Mouse (Mus musculus): ENCODE measurements at regions not wholly inside any gene's neighbourhood (a gene's known extent, or its start where the extent isn't known, plus 50 kb on each side); places are given as distances from the start of the nearest gene placed in this dataset.

DNA sequence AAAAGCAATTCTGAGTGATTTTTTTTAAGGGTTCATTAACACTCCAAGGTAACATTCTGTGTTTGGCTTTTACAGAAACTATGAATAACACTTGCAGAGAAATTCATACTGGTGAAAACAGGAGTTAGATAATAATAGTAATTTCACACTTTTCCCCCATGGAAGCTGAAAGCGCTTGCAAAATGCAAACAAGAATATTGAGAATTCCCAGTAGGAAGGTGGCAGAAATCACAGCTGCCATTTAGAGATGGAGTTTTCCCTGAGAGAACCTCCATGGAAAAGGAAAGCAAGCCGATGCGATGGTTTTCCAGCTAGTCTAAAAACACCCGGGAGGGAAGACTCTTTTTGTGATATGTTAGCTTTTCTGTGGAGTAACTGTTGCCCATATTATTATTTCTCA, 174.1 kb upstream of the App start:
- ATAC-seq (ENCODE audit: low FRiP score) = no peak
- Histone ChIP-seq H3K4me3 (no peak overlapping the region), H3K9ac (no peak overlapping the region), H3K4me1 (no peaks in the 10 kb centered on the region), H3K27ac (no peak overlapping the region), H3K27me3 (no peaks in the 10 kb centered on the region), H3K9me3 (replicated peaks) (no peaks in the 10 kb centered on the region), H3K36me3 (no peaks in the 10 kb centered on the region), H3K4me2 (replicated peaks) (no peak overlapping the region)
- WGBS = 88% methylated on average over 4 of the region's 4 CpGs

GRCm38 (mm10) chr16:85336495-85337119, 163.0 kb upstream of the App start:
- 92% methylated on average over 4 of the region's 4 CpGs for WGBS

DNA sequence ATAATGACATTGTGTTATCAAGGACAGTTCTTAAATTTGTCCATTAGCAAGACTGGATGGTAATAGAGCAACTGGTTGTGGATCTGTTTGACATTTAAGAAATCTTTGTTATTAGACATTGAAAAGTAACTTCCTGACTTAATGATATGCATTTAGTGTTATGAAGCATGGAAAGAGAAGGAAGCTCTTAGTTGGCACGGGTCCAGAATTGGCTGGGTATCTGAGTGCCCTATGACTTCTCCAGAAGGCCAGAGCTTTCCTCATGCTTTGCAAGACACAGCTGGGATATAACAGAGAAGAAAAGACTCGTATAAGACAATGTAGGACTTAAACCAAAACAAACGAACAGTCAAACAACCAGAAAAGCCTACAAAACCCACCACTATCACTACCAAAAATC, 160.0 kb upstream of the App start:
- H3K27ac ChIP-seq = no peak overlapping the region
- no peak overlapping the region for H3K4me3 ChIP-seq
- H3K4me2 ChIP-seq (replicated peaks) = no peak overlapping the region
- WGBS = 76% methylated on average over 3 of the region's 3 CpGs
- H3K36me3 ChIP-seq = no peaks in the 10 kb centered on the region
- no peak for ATAC-seq (ENCODE audit: low FRiP score)
- H3K9me3 ChIP-seq (replicated peaks) = no peaks in the 10 kb centered on the region
- H3K27me3 ChIP-seq = no peaks in the 10 kb centered on the region
- H3K4me1 ChIP-seq = no peaks in the 10 kb centered on the region
- no peak overlapping the region for H3K9ac ChIP-seq

More at GRCm38 (mm10) chr16:85336495-85337119, 163.0 kb upstream of the App start:
- Histone ChIP-seq H3K4me2 (replicated peaks) (no peak overlapping the region), H3K9ac (no peak overlapping the region), H3K27ac (no peak overlapping the region), H3K4me3 (no peak overlapping the region), H3K9me3 (replicated peaks) (no peaks in the 10 kb centered on the region), H3K27me3 (no peaks in the 10 kb centered on the region), H3K36me3 (no peaks in the 10 kb centered on the region), H3K4me1 (no peaks in the 10 kb centered on the region)
- ATAC-seq (ENCODE audit: low FRiP score) = no peak

DNA sequence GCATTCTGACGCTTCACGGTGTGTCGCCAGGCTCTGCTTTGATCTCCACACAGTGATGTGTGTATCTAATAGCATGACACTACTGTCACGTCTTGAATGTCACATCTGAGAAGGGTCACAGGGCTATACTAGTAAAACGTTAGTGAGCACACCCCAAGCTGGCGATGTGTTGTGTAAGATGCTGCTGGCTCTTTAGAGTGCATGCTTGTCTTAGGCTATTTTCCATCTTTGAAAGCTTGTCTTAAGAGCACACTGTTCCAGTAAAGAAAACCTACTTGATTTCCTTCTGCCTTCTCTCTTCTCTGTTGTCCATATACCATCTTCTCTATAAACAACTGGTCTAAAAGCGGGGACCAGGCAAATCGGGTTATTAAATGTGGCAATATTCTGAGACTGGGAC, 138.5 kb upstream of the App start:
- no peak overlapping the region for H3K4me3 ChIP-seq
- peaks cover 12% of the 10 kb centered on the region for H3K4me1 ChIP-seq
- no peak overlapping the region for H3K4me2 ChIP-seq (replicated peaks)
- no peak overlapping the region for H3K27ac ChIP-seq
- no peak for ATAC-seq (ENCODE audit: low FRiP score)
- H3K27me3 ChIP-seq = no peaks in the 10 kb centered on the region
- WGBS = 72% methylated on average over 8 of the region's 8 CpGs
- H3K9me3 ChIP-seq (replicated peaks) = no peaks in the 10 kb centered on the region
- H3K9ac ChIP-seq = no peak overlapping the region
- H3K36me3 ChIP-seq = no peaks in the 10 kb centered on the region

- H3K4me1 ChIP-seq = peaks cover 12% of the 10 kb centered on the region
- no peaks in the 10 kb centered on the region for H3K36me3 ChIP-seq
- no peaks in the 10 kb centered on the region for H3K9me3 ChIP-seq (replicated peaks)
- no peaks in the 10 kb centered on the region for H3K27me3 ChIP-seq
- 33% methylated on average over 3 of the region's 3 CpGs for WGBS
- peak; percentile 75 for ATAC-seq (ENCODE audit: low FRiP score)
- no peak overlapping the region for H3K4me2 ChIP-seq (replicated peaks)
- H3K27ac ChIP-seq = 0 out of 2 replicates have a peak overlapping the region, but pooled peaks have one; percentile 48
- H3K4me3 ChIP-seq = no peak overlapping the region
- H3K9ac ChIP-seq = no peak overlapping the region
Observed at GRCm38 (mm10) chr16:85309493-85309892, 135.9 kb upstream of the App start.

DNA sequence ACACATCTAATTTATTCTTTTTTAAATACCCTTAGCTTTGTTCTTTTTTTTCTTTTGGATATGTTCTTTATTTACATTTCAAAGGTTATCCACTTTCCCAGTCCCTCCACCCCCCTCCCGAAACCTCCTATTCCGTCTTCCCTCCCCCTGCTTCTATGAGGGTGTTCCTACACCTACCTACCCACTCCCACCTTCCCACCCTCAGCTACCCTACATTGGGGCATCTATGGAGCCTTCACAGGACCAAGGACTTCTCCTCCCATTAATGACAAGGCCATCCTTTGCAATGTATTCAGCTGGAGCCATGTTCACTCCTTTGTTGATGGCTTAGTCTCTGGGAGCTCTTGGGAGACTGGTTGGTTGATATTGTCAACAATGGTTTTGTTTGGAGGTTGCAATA, 134.9 kb upstream of the App start:
- Histone ChIP-seq H3K4me3 (no peak overlapping the region), H3K27ac (peak overlapping the region; percentile 66), H3K9me3 (replicated peaks) (no peaks in the 10 kb centered on the region), H3K36me3 (no peaks in the 10 kb centered on the region), H3K4me2 (replicated peaks) (no peak overlapping the region), H3K27me3 (no peaks in the 10 kb centered on the region), H3K9ac (no peak overlapping the region), H3K4me1 (peaks cover 12% of the 10 kb centered on the region)
- peak; percentile 58 for ATAC-seq (ENCODE audit: low FRiP score)
- 31% methylated on average over 2 of the region's 2 CpGs for WGBS

DNA sequence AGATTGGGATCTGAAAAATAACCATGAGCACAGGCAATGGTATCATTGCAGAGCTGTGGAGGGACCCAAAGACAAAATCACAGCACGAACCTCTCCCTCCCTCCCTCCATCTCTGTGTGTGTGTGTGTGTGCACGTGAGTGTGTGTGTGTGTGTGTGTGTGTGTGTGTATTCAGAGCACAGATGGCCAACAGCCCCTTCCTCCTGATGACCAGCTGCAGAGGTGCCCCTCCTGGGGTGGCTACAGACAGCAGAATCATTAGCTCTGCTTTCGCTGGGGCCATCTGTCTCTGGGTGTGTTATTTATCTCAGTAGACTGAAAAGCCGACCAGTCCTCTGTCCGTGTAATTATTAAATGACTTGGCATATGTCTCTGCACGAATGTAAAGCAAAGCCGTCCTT, 134.4 kb upstream of the App start:
- Histone ChIP-seq H3K4me2 (replicated peaks) (no peak overlapping the region), H3K9me3 (replicated peaks) (no peaks in the 10 kb centered on the region)
- 33% methylated on average over 7 of the region's 7 CpGs for WGBS

DNA sequence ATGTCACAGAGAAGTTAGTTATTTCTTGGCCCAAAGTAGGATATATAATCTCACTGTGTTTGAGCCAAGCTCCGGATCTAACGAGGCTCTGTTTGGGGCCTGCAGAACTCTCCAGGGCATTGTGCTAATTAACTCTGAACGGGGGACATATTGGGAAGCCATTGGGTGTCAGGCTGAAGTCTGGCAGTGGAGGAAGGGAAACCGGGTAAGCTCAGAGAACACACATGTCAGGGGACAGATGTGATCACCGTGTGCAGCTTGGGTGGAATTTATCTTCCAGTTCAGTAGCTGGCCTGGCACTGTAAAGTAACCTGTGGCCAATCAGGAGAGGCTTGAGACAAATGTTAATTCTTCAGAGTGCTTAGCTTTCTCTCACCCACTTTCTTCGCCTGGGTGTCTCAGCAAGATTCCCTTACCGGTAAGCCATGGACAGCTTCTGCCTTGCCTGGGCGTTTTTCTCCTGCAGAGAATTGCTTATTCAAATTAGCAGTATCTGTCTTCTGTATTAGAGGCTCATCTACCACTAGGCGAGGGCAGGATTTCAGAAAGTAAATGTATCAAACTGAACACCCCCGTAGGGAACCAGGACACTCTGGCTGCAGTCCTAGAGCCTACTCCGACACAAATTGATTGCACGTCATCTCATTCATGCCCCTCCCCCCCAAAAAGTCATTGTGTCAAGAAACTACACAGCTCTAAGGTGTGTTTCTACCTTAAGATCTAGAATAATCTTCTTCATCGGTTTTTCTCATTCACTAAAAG, 126.7 kb upstream of the App start:
- ATAC-seq (ENCODE audit: low FRiP score) = no peak
- 56% methylated on average over 13 of the region's 13 CpGs for WGBS
- Histone ChIP-seq H3K4me3 (no peak overlapping the region), H3K4me2 (replicated peaks) (no peak overlapping the region), H3K27ac (no peak overlapping the region), H3K9ac (no peak overlapping the region), H3K36me3 (no peaks in the 10 kb centered on the region), H3K4me1 (0 out of 2 replicates have a peak, but pooled peaks cover 5% of the 10 kb centered on the region), H3K27me3 (no peaks in the 10 kb centered on the region), H3K9me3 (replicated peaks) (no peaks in the 10 kb centered on the region)

More for the DNA sequence above, 134.4 kb upstream of the App start:
- Histone ChIP-seq H3K27ac (peak overlapping the region; percentile 66), H3K36me3 (no peaks in the 10 kb centered on the region), H3K9ac (no peak overlapping the region), H3K4me3 (no peak overlapping the region), H3K4me1 (peaks cover 12% of the 10 kb centered on the region), H3K27me3 (no peaks in the 10 kb centered on the region)
- peak; percentile 89 for ATAC-seq (ENCODE audit: low FRiP score)

DNA sequence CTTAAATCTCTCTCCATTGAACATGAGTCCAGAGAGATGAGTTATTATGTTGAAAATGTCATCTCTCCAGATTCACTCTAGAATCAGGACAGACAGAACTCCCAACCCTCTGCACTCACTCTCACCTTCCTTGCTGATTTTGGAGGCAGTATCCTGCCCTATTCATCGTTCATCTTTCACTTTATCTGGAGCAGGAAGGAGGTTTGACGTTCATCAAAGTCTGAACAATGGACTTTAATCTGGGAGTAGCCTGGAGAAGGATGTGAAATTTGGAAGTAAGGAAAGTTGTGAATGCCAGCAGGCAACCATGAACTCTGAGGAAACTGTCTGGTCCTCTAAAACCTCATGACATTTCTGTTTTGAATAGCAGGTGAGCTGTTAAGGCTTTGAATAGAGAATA, 125.0 kb upstream of the App start:
- ATAC-seq (ENCODE audit: low FRiP score) = no peak
- Histone ChIP-seq H3K9me3 (replicated peaks) (no peaks in the 10 kb centered on the region), H3K27me3 (no peaks in the 10 kb centered on the region), H3K4me2 (replicated peaks) (no peak overlapping the region), H3K27ac (no peak overlapping the region), H3K4me1 (0 out of 2 replicates have a peak, but pooled peaks cover 5% of the 10 kb centered on the region), H3K4me3 (no peak overlapping the region), H3K36me3 (no peaks in the 10 kb centered on the region), H3K9ac (no peak overlapping the region)
- 62% methylated on average over 2 of the region's 2 CpGs for WGBS

- Histone ChIP-seq H3K36me3 (no peaks in the 10 kb centered on the region), H3K4me3 (no peak overlapping the region), H3K9ac (no peak overlapping the region), H3K27me3 (no peaks in the 10 kb centered on the region), H3K4me1 (no peaks in the 10 kb centered on the region), H3K9me3 (replicated peaks) (no peaks in the 10 kb centered on the region), H3K27ac (no peak overlapping the region), H3K4me2 (replicated peaks) (no peak overlapping the region)
- peak; percentile 81 for ATAC-seq (ENCODE audit: low FRiP score)
- 83% methylated on average over 9 of the region's 9 CpGs for WGBS
Observed at GRCm38 (mm10) chr16:85290986-85291952, 117.7 kb upstream of the App start.

DNA sequence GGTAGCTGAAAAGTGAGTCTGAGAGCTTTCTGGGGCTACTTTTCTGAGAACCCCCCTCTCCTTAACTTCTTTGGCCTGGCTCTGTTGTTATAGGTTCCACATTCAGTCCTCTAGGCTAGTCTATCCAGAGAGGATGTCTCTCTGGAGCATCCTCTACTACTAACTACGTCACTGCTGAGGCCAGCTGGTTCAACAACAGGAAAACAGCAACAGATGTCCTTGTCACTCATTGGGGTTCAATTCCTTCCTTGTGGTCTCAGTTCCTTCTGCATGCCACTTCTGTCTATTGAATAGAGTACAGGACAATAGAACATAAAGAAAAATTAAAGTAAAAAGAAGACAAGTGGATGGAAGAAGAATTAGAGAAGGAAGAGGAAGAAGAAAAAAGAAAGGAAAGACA, 104.3 kb upstream of the App start:
- H3K4me3 ChIP-seq = no peak overlapping the region
- no peak overlapping the region for H3K27ac ChIP-seq
- 59% methylated on average over 1 of the region's 1 CpGs for WGBS
- no peak for ATAC-seq (ENCODE audit: low FRiP score)
- H3K36me3 ChIP-seq = no peaks in the 10 kb centered on the region
- no peaks in the 10 kb centered on the region for H3K4me1 ChIP-seq
- no peak overlapping the region for H3K4me2 ChIP-seq (replicated peaks)
- no peaks in the 10 kb centered on the region for H3K27me3 ChIP-seq
- no peak overlapping the region for H3K9ac ChIP-seq
- no peaks in the 10 kb centered on the region for H3K9me3 ChIP-seq (replicated peaks)

DNA sequence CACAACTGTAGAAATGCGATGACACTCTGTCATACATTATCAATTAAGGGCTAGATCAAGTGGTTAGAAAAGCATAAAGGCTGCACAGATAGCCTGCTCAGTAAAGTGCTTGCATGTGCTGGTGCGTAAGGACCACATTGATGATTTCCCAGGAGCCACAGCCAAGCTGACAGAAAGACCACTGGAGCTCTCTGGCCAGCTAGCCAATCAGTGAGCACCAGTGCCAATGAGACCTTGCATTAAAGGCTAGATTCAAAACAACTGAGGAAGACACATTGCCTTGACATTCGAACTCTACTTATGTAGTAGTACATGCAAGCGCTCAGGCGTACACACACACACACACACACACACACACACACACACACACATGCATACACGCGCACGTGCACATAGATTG, 96.1 kb upstream of the App start:
- no peaks in the 10 kb centered on the region for H3K9me3 ChIP-seq (replicated peaks)
- ATAC-seq (ENCODE audit: low FRiP score) = 0 out of 2 replicates have a peak, but pooled peaks have one; percentile 48
- H3K4me2 ChIP-seq (replicated peaks) = no peak overlapping the region
- H3K9ac ChIP-seq = no peak overlapping the region
- 82% methylated on average over 8 of the region's 8 CpGs for whole genome bisulfite sequencing
- no peak overlapping the region for H3K27ac ChIP-seq
- 0 out of 2 replicates have a peak, but pooled peaks cover 6% of the 10 kb centered on the region for H3K4me1 ChIP-seq
- no peak overlapping the region for H3K4me3 ChIP-seq
- H3K27me3 ChIP-seq = no peaks in the 10 kb centered on the region
- H3K36me3 ChIP-seq = no peaks in the 10 kb centered on the region
